Mouse (Mus musculus) olfactory bulb, adult 2 months (tissue): ENCODE results near the gene Adamts9.

ENCODE experiments used
- CTCF ChIP-seq: fragments of 200-500 bp; IDR thresholded peaks from 2 replicates; pipeline ENCODE4 v1.5.1; 2012; ENCODE audit warnings: low read depth, mild to moderate bottlenecking, low read length, moderate library complexity; ENCODE audit not compliant: insufficient read depth
- POLR2A ChIP-seq: fragments of 200-500 bp; IDR thresholded peaks from 2 replicates; pipeline ENCODE4 v1.6.1; 2012; ENCODE audit warnings: mild to moderate bottlenecking, low read depth, low read length, moderate library complexity; ENCODE audit not compliant: insufficient read depth

DNA sequence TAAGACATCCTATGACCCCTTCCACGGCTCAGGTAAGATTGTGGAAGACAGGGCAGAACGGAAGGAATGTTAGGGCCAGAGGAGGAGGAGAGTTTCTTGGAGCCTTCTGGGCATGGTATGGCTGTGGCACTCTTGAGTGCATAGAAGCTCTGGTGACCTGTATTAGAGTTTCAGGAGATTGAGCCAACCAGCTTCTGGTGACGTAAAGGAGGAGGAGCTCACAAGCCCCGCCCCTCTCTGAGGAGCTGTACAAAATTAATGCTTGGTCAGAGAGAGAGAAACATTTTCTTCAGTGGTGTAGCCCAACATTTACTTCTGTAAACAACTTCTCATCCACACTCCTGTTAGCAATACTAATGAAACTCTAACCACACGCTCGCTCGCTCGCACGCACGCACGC, 140.9 kb downstream of the Adamts9 start:
- TF ChIP-seq CTCF (no peak), POLR2A (no peak)
